Mouse (Mus musculus) myocyte (in vitro differentiated cells): ENCODE measurements around the gene Olfr263. TPM values are rescaled to one million over a fixed set of nuclear protein-coding genes. Genes with fewer than 3 reads are reported as not detected.

Experiments used
- H3K27me3 ChIP-seq: one replicate; pipeline ENCODE4 v1.6.1; 2011; ENCODE audit not compliant: control insufficient read depth, insufficient read depth, insufficient read length
- H3K36me3 ChIP-seq: one replicate; pipeline ENCODE4 v1.6.1; 2011; ENCODE audit not compliant: control insufficient read depth, insufficient read depth
- H3K4me2 ChIP-seq: one replicate; pipeline ENCODE4 v1.6.1; 2011; ENCODE audit warnings: low read depth, control low read depth
- H3K4me3 ChIP-seq: one replicate; pipeline ENCODE4 v1.5.1; 2011; ENCODE audit warnings: mild to moderate bottlenecking, control low read depth, moderate library complexity
- H3K79me2 ChIP-seq: one replicate; pipeline ENCODE4 v1.6.1; 2011; ENCODE audit not compliant: control insufficient read depth, insufficient read depth
- H3ac ChIP-seq: one replicate; pipeline ENCODE4 v1.6.1; 2011; ENCODE audit not compliant: control insufficient read depth, insufficient read length
- CEBPB ChIP-seq: IDR thresholded peaks from 2 replicates; pipeline ENCODE4 v1.6.1; 2011; ENCODE audit warnings: mild to moderate bottlenecking, moderate library complexity; ENCODE audit not compliant: poor library complexity, insufficient read depth, severe bottlenecking
- E2F4 ChIP-seq: IDR thresholded peaks from one replicate; pipeline ENCODE4 v1.6.1; 2011; ENCODE audit warnings: mild to moderate bottlenecking, control low read depth, moderate library complexity; ENCODE audit not compliant: insufficient read depth
- MAX ChIP-seq: IDR thresholded peaks from one replicate; pipeline ENCODE4 v1.6.1; 2011; ENCODE audit warnings: low read depth, mild to moderate bottlenecking, control low read depth
- MYOD1 ChIP-seq, 3 experiments: IDR thresholded peaks; one replicate each; pipeline ENCODE4 v1.6.1; 2011; ENCODE audit warnings: control low read depth in 2 of 3, low read depth in 2 of 3, mild to moderate bottlenecking in 2 of 3, moderate library complexity in 1 of 3; ENCODE audit not compliant: insufficient read length in 2 of 3, control insufficient read depth in 1 of 3
- MYOG ChIP-seq, 3 experiments: IDR thresholded peaks; one replicate each; pipeline ENCODE4 v1.6.1; 2011; ENCODE audit warnings: control low read depth in 2 of 3, low read depth in 2 of 3, mild to moderate bottlenecking in 2 of 3; ENCODE audit not compliant: insufficient read length in 2 of 3, control insufficient read depth in 1 of 3, insufficient read depth in 1 of 3
- POLR2A ChIP-seq: IDR thresholded peaks from one replicate; pipeline ENCODE4 v1.6.1; 2011; ENCODE audit warnings: low read depth, mild to moderate bottlenecking, control low read depth, moderate library complexity; ENCODE audit not compliant: insufficient read length
- POLR2AphosphoS2 ChIP-seq: IDR thresholded peaks from one replicate; pipeline ENCODE4 v1.6.1; 2011; ENCODE audit warnings: low read depth, control low read depth; ENCODE audit not compliant: insufficient read length
- REST ChIP-seq: IDR thresholded peaks from one replicate; pipeline ENCODE4 v1.6.1; 2011; ENCODE audit warnings: mild to moderate bottlenecking, control low read depth, moderate library complexity; ENCODE audit not compliant: insufficient read depth, insufficient read length
- SRF ChIP-seq: IDR thresholded peaks from one replicate; pipeline ENCODE4 v1.6.1; 2011; ENCODE audit warnings: low read depth; ENCODE audit not compliant: control insufficient read depth, insufficient read length
- TCF12 ChIP-seq: IDR thresholded peaks from one replicate; pipeline ENCODE4 v1.6.1; 2011; ENCODE audit warnings: mild to moderate bottlenecking, control low read depth; ENCODE audit not compliant: poor library complexity, insufficient read depth, severe bottlenecking
- TCF3 ChIP-seq: IDR thresholded peaks from one replicate; pipeline ENCODE4 v1.6.1; 2011; ENCODE audit warnings: low read depth, control low read depth; ENCODE audit not compliant: insufficient read length
- USF1 ChIP-seq: IDR thresholded peaks from one replicate; pipeline ENCODE4 v1.6.1; 2011; ENCODE audit warnings: low read depth, mild to moderate bottlenecking, control low read depth, moderate library complexity
- polyA plus RNA-seq: library from polyadenylated mRNA; unstranded; fragments of >200 nt; fragmentation: generic; extraction: Trizol; gene quantifications from one replicate; pipeline ENCODE4 v1.2.1, GENCODE M21; 2012; ENCODE audit warnings: missing spikeins

The Olfr263 gene
- polyA plus RNA-seq, 1 experiment, result not detected

DNA sequence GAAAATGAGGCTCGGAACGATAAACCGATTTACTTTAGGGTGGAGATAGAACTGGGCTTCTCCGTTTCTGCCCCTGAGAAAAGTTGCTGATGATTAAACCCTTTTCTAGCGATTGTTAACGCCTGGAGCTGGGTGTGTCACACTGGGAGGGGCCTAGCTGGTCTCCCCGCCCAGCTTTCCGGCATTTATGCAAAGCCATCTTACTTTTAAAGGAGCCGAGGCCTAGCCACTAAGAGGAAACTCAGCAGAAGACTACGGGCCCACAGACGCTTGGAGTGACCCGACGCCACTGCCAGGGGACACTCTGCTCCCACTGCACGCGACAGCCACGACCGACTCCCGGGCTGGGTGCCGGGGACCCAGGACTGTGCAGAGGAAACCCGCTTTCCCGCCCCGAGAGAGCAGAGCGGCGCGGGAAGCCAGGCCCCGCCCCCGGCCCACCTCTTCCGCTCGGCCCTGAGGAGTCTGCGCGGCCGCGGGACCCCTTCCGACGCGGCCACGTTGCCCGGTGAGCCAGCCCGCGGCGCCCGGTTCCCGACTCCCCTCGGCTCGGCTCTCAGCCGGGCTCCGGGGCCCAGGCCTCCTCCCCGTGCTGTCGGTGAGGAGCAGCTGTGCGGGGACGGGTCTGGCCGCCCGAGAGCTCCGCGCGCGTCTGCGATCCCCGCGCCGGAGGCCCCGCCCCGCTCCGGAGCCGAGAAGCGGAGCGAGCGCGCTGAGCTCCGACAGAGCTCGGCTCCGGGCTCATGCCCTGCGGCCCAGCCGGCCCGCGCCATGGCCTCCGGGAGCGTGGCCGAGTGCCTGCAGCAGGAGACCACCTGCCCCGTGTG, 50.5 kb downstream of the Olfr263 start:
- Histone ChIP-seq H3K79me2 (peaks cover 41% of the 10 kb centered on the region), H3K27me3 (no peaks in the 10 kb centered on the region), H3K4me3 (peak overlapping the region; percentile 75), H3ac (peak overlapping the region; percentile 88), H3K4me2 (peak overlapping the region; percentile 86), H3K36me3 (peaks cover 19% of the 10 kb centered on the region)
- TF ChIP-seq POLR2AphosphoS2 (peak; percentile 77), POLR2A (peak; percentile 86), CEBPB (no peak), E2F4 (peak; percentile 78), TCF3 (no peak), TCF12 (no peak), MAX (no peak), MYOG (IDR thresholded peaks at IDR 0.05; ENCODE audit: control insufficient read depth in 1 of 3, insufficient read depth in 1 of 3, insufficient read length in 2 of 3, low read depth in 2 of 3) (no peak), USF1 (no peak), SRF (no peak), REST (no peak), MYOD1 (IDR thresholded peaks at IDR 0.05; ENCODE audit: control insufficient read depth in 1 of 3, insufficient read length in 2 of 3, low read depth in 2 of 3) (no peak)

DNA sequence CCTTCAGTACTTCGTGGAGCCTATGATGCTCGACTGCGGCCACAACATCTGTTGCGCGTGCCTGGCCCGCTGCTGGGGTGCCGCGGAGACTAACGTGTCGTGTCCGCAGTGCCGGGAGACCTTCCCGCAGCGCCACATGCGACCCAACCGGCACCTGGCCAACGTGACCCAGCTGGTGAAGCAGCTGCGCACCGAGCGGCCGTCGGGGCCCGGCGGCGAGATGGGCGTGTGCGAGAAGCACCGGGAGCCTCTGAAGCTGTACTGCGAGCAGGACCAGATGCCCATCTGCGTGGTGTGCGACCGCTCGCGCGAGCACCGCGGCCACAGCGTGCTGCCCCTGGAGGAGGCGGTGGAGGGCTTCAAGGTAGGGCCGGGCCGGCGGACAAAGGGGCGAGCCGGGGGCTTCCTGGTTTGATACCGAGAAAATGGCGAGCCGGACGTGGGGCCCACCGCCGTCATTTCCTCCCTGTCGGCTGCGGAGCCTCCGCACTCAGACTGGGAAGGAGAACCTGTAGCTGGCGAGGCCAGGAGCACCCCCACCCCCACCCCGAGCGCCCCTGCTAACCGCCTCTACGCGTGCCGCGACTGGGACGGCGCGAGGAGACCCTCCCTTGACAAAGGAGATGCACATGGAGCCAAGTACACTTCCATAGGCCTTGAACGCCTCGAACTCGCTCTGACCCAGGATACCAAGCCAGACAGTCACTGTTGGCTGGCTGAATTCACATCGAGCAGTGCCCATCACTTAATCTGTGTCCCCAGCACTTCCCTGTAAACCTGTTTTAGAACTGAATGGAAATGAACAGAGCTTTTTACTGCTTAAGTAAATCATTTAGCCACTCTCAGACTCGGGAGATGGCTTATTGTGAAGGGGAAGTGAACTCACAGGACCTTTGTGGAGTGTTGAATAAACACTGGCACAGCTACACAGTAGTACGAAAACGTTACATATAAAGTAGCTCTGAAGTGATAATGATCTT, 51.4 kb downstream of the Olfr263 start:
- TF ChIP-seq E2F4 (no peak), POLR2AphosphoS2 (no peak), REST (no peak), MYOG (IDR thresholded peaks at IDR 0.05; ENCODE audit: control insufficient read depth in 1 of 3, insufficient read depth in 1 of 3, insufficient read length in 2 of 3, low read depth in 2 of 3) (peak in 2 of 3 experiments; percentile 78 to 89), CEBPB (no peak), MYOD1 (IDR thresholded peaks at IDR 0.05; ENCODE audit: control insufficient read depth in 1 of 3, insufficient read length in 2 of 3, low read depth in 2 of 3) (peak in 2 of 3 experiments; percentile 52 to 84), USF1 (no peak), TCF12 (no peak), SRF (no peak), TCF3 (peak; percentile 76), POLR2A (peak; percentile 29)
- peak overlapping the region; percentile 88 for H3ac ChIP-seq
- H3K79me2 ChIP-seq, result peaks cover 50% of the 10 kb centered on the region
- no peaks in the 10 kb centered on the region for H3K27me3 ChIP-seq
- peak overlapping the region; percentile 75 for H3K4me3 ChIP-seq
- H3K36me3 ChIP-seq, result peaks cover 26% of the 10 kb centered on the region
- peak overlapping the region; percentile 91 for H3K4me2 ChIP-seq

DNA sequence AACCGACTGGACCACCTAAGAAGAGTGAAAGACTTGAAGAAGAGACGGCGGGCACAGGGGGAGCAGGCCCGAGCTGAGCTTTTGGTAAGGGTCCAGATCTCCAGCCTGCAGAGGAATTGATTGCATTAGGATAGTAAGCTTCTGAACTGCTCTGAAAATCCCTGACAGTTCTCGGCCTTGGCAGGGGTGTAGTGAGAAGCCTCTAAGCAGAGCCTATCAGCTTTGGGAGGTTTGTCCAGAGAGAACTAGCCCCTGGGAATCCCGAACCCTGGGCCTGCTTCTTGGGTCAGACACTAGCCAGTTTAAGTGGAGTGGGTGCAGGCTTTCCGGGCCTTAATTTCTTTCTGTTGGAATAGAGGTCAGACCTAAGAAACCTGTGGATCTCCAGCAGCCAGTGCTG, 52.6 kb downstream of the Olfr263 start:
- no peak overlapping the region for H3ac ChIP-seq
- peaks cover 51% of the 10 kb centered on the region for H3K79me2 ChIP-seq
- peak overlapping the region; percentile 91 for H3K4me2 ChIP-seq
- H3K36me3 ChIP-seq, result peaks cover 36% of the 10 kb centered on the region
- peak overlapping the region; percentile 75 for H3K4me3 ChIP-seq
- no peak for TF ChIP-seq E2F4
- TF ChIP-seq MAX, result no peak
- no peak for TF ChIP-seq USF1
- no peak for TF ChIP-seq TCF3
- no peak for TF ChIP-seq MYOD1 (IDR thresholded peaks at IDR 0.05; ENCODE audit: control insufficient read depth in 1 of 3, insufficient read length in 2 of 3, low read depth in 2 of 3)
- TF ChIP-seq MYOG (IDR thresholded peaks at IDR 0.05; ENCODE audit: control insufficient read depth in 1 of 3, insufficient read depth in 1 of 3, insufficient read length in 2 of 3, low read depth in 2 of 3), result no peak
- no peak for TF ChIP-seq CEBPB
- no peak for TF ChIP-seq REST
- no peak for TF ChIP-seq SRF
- no peak for TF ChIP-seq POLR2AphosphoS2
- TF ChIP-seq POLR2A, result no peak
- TF ChIP-seq TCF12, result no peak
- H3K27me3 ChIP-seq, result no peaks in the 10 kb centered on the region

DNA sequence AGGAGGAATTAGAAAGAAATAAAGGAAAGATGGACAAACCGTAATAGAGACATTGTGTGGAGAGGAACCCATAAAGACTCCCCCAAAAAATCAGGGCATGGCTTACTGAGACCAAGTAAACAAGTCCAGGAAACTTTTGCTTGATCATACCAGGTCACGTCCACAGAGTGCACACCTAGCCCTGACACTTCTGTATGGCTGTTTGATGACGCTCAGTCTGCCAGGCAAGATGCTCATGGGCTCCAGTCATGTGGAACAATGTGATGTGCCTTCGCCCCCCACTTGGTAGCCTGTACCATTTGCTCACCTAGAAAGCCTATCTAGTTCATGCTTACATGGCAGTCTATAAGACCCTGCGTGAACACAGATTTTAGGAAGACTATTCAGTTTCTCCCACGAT, 53.6 kb downstream of the Olfr263 start:
- TF ChIP-seq REST (no peak), E2F4 (no peak), MYOD1 (IDR thresholded peaks at IDR 0.05; ENCODE audit: control insufficient read depth in 1 of 3, insufficient read length in 2 of 3, low read depth in 2 of 3) (no peak), MAX (no peak), TCF12 (no peak), POLR2AphosphoS2 (no peak), TCF3 (no peak), CEBPB (no peak), USF1 (no peak), SRF (no peak), POLR2A (no peak), MYOG (IDR thresholded peaks at IDR 0.05; ENCODE audit: control insufficient read depth in 1 of 3, insufficient read depth in 1 of 3, insufficient read length in 2 of 3, low read depth in 2 of 3) (no peak)
- Histone ChIP-seq H3K4me2 (no peak overlapping the region), H3K4me3 (no peak overlapping the region), H3K79me2 (peaks cover 51% of the 10 kb centered on the region), H3ac (no peak overlapping the region), H3K27me3 (no peaks in the 10 kb centered on the region), H3K36me3 (peaks cover 39% of the 10 kb centered on the region)
